Mouse (Mus musculus): ENCODE results near the gene Rsph3a.
"Not testable (repeated sequence)": the region's sequence is repeated elsewhere in the genome, so short reads cannot be mapped to it uniquely, and the experiment has no call there.

GRCm38 (mm10) chr17:7968490-7968889 lies 23.1 kb downstream of the Rsph3a start:
- TF ChIP-seq CTCF (IDR thresholded peaks at IDR 0.05; ENCODE audit: low read depth, low read length); POLR2A (IDR thresholded peaks at IDR 0.05; ENCODE audit: borderline replicate concordance, low read depth, low read length): not testable (repeated sequence)

Data from bone marrow macrophage, adult 2 months (primary cell).